Mouse (Mus musculus) T-cell, adult 2 months (primary cell): ENCODE data around the gene Nsf.

Experiments
- DNase-seq: peaks from one replicate; pipeline ENCODE4 v3.0.0; 2022; ENCODE audit warnings: low spot score

The Nsf gene

DNA sequence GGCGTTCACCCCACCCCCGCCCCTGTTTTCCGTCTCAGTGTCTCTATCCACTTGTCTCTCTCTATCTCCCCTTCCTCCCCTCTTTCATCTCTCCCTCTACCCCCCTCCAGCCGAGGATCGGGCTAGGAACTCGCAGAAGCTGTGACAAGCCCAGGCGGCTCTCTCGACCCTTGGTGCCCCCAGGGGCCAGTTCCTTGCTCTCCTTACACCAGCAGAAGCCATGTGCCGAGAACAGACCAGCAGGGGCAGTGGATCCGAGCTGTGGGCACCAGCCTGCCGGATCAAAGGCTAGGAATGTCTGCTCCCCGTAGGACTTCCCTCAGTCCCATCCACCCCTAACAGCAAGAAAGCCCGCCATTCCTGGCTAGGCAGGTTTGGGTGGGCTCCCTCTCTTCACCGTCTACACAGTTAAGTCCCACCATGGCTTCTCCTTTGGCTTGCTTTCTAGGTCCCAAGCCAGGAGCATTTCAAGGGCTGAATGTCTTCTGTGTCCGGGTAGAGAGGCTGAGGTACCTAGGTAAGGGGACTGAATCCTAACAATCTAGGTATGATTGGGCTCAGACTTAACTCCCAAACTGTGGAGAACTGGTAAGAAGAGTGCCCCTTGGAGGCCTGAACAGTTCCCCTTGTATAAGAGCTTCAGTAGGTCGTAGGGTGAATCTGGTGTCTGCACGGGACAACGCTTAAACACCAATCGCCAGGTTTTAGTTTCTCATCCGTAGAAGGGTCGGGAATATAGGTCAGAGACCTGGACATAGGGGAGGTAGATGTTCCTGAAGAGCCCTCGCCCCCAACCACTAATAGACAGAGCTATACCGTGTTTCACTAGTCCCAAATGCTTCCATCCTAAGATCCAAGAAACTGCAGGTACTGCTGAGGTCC, 181.1 kb downstream of the Nsf start:
- no peak for DNase-seq
